Mouse (Mus musculus) embryonic fibroblast, embryonic 13.5 days (primary cell): ENCODE results near the gene Sf3a3.

Source experiments
- CTCF ChIP-seq: IDR thresholded peaks from 2 replicates; pipeline ENCODE4 v1.5.1; 2011; ENCODE audit warnings: mild to moderate bottlenecking, control low read depth, low read length, moderate library complexity, borderline replicate concordance; ENCODE audit not compliant: insufficient read depth
- POLR2A ChIP-seq: IDR thresholded peaks from 2 replicates; pipeline ENCODE4 v1.6.1; 2011; ENCODE audit warnings: low read depth, mild to moderate bottlenecking, control low read depth, low read length, moderate library complexity

DNA sequence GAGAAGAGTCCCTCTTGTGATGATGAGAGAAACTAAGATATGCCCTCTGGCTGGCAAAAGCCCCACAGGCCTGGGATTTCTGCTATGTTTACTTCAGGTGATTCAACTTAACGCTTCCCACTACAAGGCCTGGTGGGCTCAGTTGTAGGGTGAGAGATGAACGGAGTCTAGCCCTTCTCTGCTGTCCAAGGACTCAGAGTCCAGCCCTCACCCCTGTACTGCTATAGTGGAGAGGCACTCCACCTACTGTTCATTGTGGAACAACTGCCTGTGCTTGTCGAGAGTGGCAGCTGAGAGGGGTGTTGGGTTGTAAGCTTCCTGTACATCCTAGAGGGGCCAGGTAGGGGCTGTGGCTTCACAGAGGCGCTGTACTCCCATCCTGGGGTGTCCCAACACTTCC is 23.4 kb downstream of the Sf3a3 start:
- TF ChIP-seq CTCF: no peak
- TF ChIP-seq POLR2A: no peak
